Mouse (Mus musculus) lung, embryonic 16.5 days (tissue): Measurements from ENCODE around the gene Ccl9. TPM values are rescaled to one million over a fixed set of nuclear protein-coding genes. Genes with fewer than 3 reads are reported as not detected.
A peak's percentile ranks its signal among the peaks of the same experiment; 100 is the strongest.

Experiments
- ATAC-seq: fragments of 200-750 bp; cut with Nextera tagmentation; 2 replicates; pipeline ENCODE4 v1.8.0; 2017; ENCODE audit warnings: low read depth, mild to moderate bottlenecking, moderate library complexity
- H3K27ac ChIP-seq: fragments of 300-500 bp; sonication (generic); 2 replicates; pipeline ENCODE4 v1.5.1; 2014; ENCODE audit warnings: mild to moderate bottlenecking, control low read depth, low read length
- H3K27me3 ChIP-seq: fragments of 300-500 bp; sonication (generic); 2 replicates; pipeline ENCODE4 v1.6.1; 2014; ENCODE audit warnings: low read depth, low read length, mixed read lengths; ENCODE audit not compliant: control insufficient read depth, insufficient read depth
- H3K36me3 ChIP-seq: fragments of 300-500 bp; sonication (generic); 2 replicates; pipeline ENCODE4 v1.6.1; 2014; ENCODE audit warnings: low read length; ENCODE audit not compliant: control insufficient read depth, insufficient read depth
- H3K4me1 ChIP-seq: fragments of 300-500 bp; sonication (generic); replicated peaks from 2 replicates; pipeline ENCODE4 v1.6.1; 2014; ENCODE audit warnings: low read length, mixed read lengths; ENCODE audit not compliant: control insufficient read depth, insufficient read depth
- H3K4me2 ChIP-seq: fragments of 300-500 bp; sonication (generic); 2 replicates; pipeline ENCODE4 v1.6.1; 2014; ENCODE audit warnings: low read depth, low read length, control low read depth
- H3K4me3 ChIP-seq: fragments of 300-500 bp; sonication (generic); 2 replicates; pipeline ENCODE4 v1.5.1; 2014; ENCODE audit warnings: mild to moderate bottlenecking, low read length, control low read depth
- H3K9ac ChIP-seq: fragments of 300-500 bp; sonication (generic); 2 replicates; pipeline ENCODE4 v1.6.1; 2014; ENCODE audit warnings: low read length, control low read depth
- H3K9me3 ChIP-seq: fragments of 300-500 bp; sonication (generic); 2 replicates; pipeline ENCODE4 v1.6.1; 2016; ENCODE audit warnings: low read length; ENCODE audit not compliant: control insufficient read depth
- whole genome bisulfite sequencing: fragments of 180-500 bp; shearing (Covaris S2); extraction: QIAGEN DNeasy Blood & Tissue Kit; methylation state at CpG from one replicate; pipeline ENCODE4 v1.1.7; 2014; 5-methylcytosine and 5-hydroxymethylcytosine counted together
- polyA plus RNA-seq: library from polyadenylated mRNA; unstranded; fragments of >200 nt; fragmentation: Nextera tagmentation; extraction: Ambion mirVana; gene quantifications from 2 replicates; pipeline ENCODE4 v1.2.1, GENCODE M21; 2015

The Ccl9 gene
- polyA plus RNA-seq, 1 experiment from 2014 or later: 5.1 TPM

DNA sequence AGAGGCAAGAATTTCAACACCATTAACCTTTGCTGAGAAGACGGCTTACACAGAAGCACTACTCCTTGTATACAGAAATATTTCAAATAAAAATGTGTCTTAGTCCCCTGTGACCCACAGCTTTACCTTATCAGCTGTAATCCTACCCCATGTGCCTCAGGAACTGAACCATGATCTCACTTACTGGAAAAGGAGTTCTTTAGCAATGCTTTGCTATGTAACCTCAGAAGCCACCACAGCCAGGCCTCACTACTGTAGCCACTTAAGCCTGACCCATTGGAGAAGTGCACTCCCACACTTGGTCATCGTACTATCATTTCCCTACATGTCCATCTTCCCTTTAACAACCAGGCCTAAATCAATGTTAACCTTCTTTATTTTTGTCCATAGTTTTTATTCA is 22.1 kb upstream of the Ccl9 start:
- Histone ChIP-seq H3K27me3 (no peaks in the 10 kb centered on the region), H3K27ac (no peak overlapping the region), H3K4me2 (no peak overlapping the region), H3K9ac (no peak overlapping the region), H3K36me3 (no peaks in the 10 kb centered on the region), H3K4me1 (no peaks in the 10 kb centered on the region), H3K4me3 (no peak overlapping the region), H3K9me3 (no peaks in the 10 kb centered on the region)
- ATAC-seq: no peak
- WGBS: 57% methylated on average over 2 of the region's 2 CpGs

DNA sequence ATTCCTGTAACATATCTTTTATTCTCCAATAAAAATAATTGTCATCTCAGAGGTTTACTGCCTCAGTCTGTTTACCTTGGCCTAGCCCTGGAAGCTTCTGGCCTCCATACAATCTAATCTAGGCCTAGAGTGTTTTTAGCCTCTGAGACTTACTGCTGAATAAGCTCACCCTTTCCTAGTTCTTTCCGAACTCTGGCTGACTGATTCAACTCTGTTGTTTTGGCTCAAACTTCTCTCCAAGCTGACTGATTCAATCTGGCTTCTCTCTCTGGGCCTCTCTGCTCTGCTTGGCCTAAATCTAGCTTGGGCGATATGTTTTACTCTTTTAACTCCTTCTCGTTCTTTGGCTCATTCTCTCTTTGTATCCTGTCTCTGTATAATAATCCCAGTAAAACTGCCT is 20.6 kb upstream of the Ccl9 start:
- no peaks in the 10 kb centered on the region for H3K4me1 ChIP-seq
- no peak overlapping the region for H3K4me3 ChIP-seq
- H3K27ac ChIP-seq: peak overlapping the region; percentile 63
- no peak overlapping the region for H3K9ac ChIP-seq
- WGBS: 74% methylated on average over 3 of the region's 3 CpGs
- H3K9me3 ChIP-seq: no peaks in the 10 kb centered on the region
- no peaks in the 10 kb centered on the region for H3K27me3 ChIP-seq
- ATAC-seq: no peak
- no peak overlapping the region for H3K4me2 ChIP-seq
- H3K36me3 ChIP-seq: no peaks in the 10 kb centered on the region

DNA sequence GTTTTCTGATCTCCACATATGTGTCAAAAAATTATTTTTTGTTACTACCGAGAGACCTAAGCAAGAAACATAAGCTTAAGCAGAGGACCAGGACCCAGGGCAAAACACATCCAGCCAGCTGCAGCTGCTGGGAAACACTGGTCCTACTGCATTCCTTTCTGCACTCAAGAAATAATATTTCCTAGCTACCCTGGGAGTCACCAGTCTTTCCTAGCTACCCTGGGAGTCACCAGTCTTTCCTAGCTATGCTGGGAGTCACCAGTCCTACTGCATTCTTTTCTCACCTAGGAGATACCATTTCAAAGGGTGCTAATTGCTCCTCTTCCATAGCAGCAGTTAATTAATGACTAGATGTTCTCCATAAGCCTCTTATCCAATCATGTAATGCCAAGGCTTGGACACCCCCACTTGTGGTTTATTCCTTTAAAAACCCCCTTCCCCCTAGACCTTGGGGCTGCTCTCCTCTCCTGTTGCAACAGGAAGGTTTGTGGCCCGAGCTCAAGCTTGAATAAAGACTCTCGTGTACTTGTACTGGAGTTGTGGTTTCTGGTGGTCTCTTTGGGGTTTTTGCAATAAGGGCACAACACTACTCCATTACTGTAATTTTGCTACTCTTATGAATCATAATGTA is 19.9 kb upstream of the Ccl9 start:
- no peak overlapping the region for H3K9ac ChIP-seq
- H3K27me3 ChIP-seq: no peaks in the 10 kb centered on the region
- no peak overlapping the region for H3K4me3 ChIP-seq
- H3K4me2 ChIP-seq: no peak overlapping the region
- no peaks in the 10 kb centered on the region for H3K4me1 ChIP-seq
- WGBS: 45% methylated on average over 3 of the region's 3 CpGs
- H3K27ac ChIP-seq: peak overlapping the region; percentile 79
- peak; percentile 89 for ATAC-seq
- no peaks in the 10 kb centered on the region for H3K36me3 ChIP-seq
- no peaks in the 10 kb centered on the region for H3K9me3 ChIP-seq

DNA sequence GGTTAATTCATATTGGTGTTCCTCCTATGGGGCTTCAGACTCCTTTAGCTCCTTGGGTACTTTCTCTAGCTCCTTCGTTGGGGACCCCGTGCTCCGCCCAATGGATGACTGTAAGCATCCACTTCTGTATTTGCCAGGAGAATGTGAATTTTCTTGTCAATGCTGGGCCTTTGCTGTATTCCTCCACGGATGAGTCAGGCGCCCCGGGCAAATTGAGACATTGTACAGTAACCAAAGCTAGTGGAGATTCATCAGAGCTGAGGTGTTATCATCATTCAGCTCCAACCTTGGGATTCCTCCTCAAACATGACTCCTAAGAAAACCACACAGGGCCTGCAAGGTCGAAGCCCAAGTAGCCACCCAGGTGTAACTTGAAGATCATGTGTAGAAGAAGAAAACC is 19.4 kb upstream of the Ccl9 start:
- Histone ChIP-seq H3K4me1 (no peaks in the 10 kb centered on the region), H3K9me3 (no peaks in the 10 kb centered on the region), H3K27ac (peak overlapping the region; percentile 79), H3K36me3 (no peaks in the 10 kb centered on the region), H3K9ac (no peak overlapping the region), H3K4me3 (no peak overlapping the region), H3K27me3 (no peaks in the 10 kb centered on the region), H3K4me2 (no peak overlapping the region)
- ATAC-seq: no peak
- WGBS: 72% methylated on average over 7 of the region's 7 CpGs

DNA sequence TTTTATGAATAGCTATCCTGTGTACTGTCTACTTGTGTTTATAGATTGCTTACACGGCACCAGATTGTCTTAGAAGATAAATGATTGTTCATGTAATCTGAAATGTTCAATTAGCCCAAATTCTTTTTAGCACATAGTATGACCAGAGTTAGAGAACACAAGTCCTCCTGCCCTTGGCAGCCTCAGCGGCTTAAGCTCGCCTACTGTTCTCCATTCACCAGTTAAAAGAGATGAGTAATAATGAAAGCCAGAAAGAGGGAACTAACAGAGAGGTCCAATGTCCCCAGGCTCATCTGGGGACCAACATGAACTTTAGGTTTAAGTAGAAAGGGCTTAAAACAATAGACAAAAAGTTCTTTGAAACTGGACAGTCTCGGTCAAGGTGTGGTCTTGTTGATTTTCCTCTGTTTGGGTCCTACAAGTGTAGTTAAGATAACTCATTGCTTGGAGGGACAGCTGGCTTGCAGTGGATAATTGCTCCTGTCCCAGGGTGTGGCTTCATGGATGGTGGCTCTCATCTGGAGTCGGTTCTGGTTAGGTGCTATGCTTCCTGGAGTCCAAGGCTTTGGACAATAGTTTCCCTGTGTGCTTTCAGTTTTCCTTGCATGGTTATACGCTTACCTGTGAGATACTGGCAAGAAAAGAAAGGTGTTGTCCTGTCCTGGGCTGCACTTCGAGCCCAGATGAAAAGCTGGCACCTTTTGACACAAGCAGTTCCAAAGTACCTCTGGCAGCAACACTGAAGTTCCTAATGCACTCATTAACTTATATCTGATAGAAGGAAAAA is 17.4 kb upstream of the Ccl9 start:
- Histone ChIP-seq H3K36me3 (no peaks in the 10 kb centered on the region), H3K9ac (no peak overlapping the region), H3K27me3 (no peaks in the 10 kb centered on the region), H3K27ac (no peak overlapping the region), H3K9me3 (no peaks in the 10 kb centered on the region), H3K4me3 (no peak overlapping the region), H3K4me1 (no peaks in the 10 kb centered on the region), H3K4me2 (no peak overlapping the region)
- no peak for ATAC-seq
- WGBS: 60% methylated on average over 7 of the region's 7 CpGs

DNA sequence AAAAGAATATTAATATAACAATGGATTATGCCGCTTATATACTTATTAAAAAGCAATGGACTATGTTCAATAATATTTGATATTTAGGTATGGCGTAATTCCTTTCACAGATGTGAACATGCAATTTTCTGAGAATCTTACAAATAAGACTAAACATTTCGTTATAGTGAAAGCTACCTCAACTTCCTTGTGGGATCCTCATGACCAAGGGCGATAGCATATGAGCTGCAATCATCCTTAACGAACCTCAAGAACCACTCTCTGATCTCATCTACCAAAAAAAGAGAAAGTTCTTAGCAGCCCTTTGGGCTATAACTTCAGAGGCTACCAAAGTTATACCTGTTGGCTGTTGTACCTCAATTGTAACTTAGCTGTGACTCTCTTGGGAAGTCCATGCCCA is 15.0 kb upstream of the Ccl9 start:
- Histone ChIP-seq H3K36me3 (no peaks in the 10 kb centered on the region), H3K4me3 (no peak overlapping the region), H3K9ac (no peak overlapping the region), H3K4me2 (no peak overlapping the region), H3K27me3 (no peaks in the 10 kb centered on the region), H3K4me1 (no peaks in the 10 kb centered on the region), H3K27ac (no peak overlapping the region), H3K9me3 (no peaks in the 10 kb centered on the region)
- no peak for ATAC-seq
- WGBS: 87% methylated on average over 5 of the region's 5 CpGs

DNA sequence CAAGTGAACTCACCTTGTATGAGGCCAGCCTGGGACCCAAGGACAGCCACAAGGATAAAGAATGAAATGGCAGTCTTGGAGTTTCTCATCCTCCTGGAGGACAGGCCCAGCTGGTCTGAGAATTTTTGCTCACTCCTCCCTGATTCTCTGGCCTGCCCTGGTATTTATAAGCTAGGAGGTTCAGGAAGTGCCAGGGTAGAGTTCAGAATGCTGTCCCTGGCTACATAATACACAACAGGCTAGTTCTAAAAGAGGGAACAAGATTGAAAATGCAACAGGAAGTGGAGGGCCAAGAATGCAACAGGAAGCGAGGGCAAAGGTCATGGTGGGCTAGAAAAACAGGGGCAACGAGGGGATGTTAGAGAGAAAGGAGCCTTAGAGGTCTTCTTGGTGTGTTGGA is 14.4 kb upstream of the Ccl9 start, which contains the start of gene Ccl6:
Gene Ccl6 (minus strand): TSS at position 235 of the 400 bp plus-strand sequence.
- Histone ChIP-seq H3K4me3 (no peak within 1 kb of the TSS), H3K4me2 (no peak within 1 kb of the TSS), H3K27me3 (no peaks in the 10 kb centered on the region), H3K4me1 (no peaks in the 10 kb centered on the region), H3K36me3 (no peaks in the 10 kb centered on the region), H3K9me3 (no peaks in the 10 kb centered on the region), H3K27ac (no peak within 1 kb of the TSS), H3K9ac (no peak within 1 kb of the TSS)
- no peak for ATAC-seq
- WGBS: 47% methylated on average over 2 of the region's 2 CpGs

DNA sequence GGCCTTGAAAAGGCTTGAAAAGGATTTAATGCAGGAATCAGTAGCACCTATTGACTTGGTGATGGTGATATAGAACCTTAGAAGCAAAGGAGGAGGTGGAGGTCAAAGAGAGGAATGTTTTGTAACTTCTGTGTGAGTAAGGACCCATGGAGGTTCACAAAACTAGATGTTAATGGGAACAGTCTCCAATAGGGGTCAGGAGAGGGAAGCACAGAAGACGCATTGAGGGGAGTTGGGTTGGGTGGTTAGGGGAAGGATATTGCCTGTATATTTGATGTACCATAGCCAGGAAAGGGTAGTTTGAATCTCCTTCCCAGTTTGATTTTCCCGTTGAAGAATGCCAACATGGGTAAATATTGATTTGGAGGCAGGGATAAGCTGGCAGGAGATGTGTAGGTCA is 5.8 kb upstream of the Ccl9 start:
- no peaks in the 10 kb centered on the region for H3K4me1 ChIP-seq
- no peak overlapping the region for H3K27ac ChIP-seq
- H3K4me2 ChIP-seq: no peak overlapping the region
- no peaks in the 10 kb centered on the region for H3K9me3 ChIP-seq
- H3K36me3 ChIP-seq: no peaks in the 10 kb centered on the region
- H3K9ac ChIP-seq: no peak overlapping the region
- H3K4me3 ChIP-seq: no peak overlapping the region
- 65% methylated on average over 2 of the region's 2 CpGs for WGBS
- H3K27me3 ChIP-seq: no peaks in the 10 kb centered on the region
- no peak for ATAC-seq

DNA sequence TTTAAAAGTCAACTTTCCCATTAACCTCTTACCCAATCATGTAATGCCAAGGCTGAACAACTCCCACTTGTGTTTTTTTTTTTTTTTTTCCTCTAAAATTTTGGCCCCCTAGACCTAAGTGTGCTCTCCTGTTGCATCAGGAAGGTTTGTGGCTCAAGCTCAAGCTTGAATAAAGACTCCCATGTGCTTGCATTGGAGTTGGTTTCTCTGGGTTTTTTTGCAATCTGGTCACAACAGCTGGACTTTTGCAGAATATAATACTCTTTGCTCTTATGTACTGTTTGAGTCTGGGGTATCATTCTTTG is 5.0 kb upstream of the Ccl9 start:
- Histone ChIP-seq H3K4me1 (no peaks in the 10 kb centered on the region), H3K4me3 (no peak overlapping the region), H3K36me3 (no peaks in the 10 kb centered on the region), H3K9ac (no peak overlapping the region), H3K4me2 (no peak overlapping the region), H3K27ac (no peak overlapping the region), H3K9me3 (no peaks in the 10 kb centered on the region), H3K27me3 (no peaks in the 10 kb centered on the region)
- no peak for ATAC-seq
